Mouse (Mus musculus): ENCODE data around the gene Fgfr2. TPM values are rescaled to one million over a fixed set of nuclear protein-coding genes. Genes with fewer than 3 reads are reported as not detected.

The Fgfr2 gene
- polyA plus RNA-seq, 1 experiment = 14.8 TPM

- 81% methylated on average over 1 of the region's 1 CpGs for WGBS
- H3K27ac ChIP-seq (ENCODE audit: insufficient read depth, low read depth, low read length) = no peak overlapping the region
- no peak for TF ChIP-seq CTCF (conservative IDR thresholded peaks at IDR 0.05; ENCODE audit: insufficient read depth, insufficient read length, low read depth, low read length)
- TF ChIP-seq POLR2A (IDR thresholded peaks at IDR 0.05; ENCODE audit: low read depth, low read length) = no peak
- H3K4me1 ChIP-seq (ENCODE audit: control insufficient read depth, insufficient read depth, low read length) = no peaks in the 10 kb centered on the region
- DNase-seq = no peak
- no peak overlapping the region for H3K4me3 ChIP-seq (ENCODE audit: insufficient read depth, low read depth, low read length)
- no peaks in the 10 kb centered on the region for H3K36me3 ChIP-seq (ENCODE audit: control insufficient read depth, insufficient read depth, low read length)
- H3K27me3 ChIP-seq (replicated peaks; ENCODE audit: control insufficient read depth, insufficient read depth, low read length) = no peaks in the 10 kb centered on the region
Observed at GRCm38 (mm10) chr7:131830261-131830660, 1292.9 kb downstream of the Fgfr2 start.

- DNase-seq = no peak
- Histone ChIP-seq H3K27ac (ENCODE audit: insufficient read depth, low read depth, low read length) (no peak overlapping the region), H3K4me1 (ENCODE audit: control insufficient read depth, insufficient read depth, low read length) (no peaks in the 10 kb centered on the region), H3K36me3 (ENCODE audit: control insufficient read depth, insufficient read depth, low read length) (no peaks in the 10 kb centered on the region), H3K27me3 (replicated peaks; ENCODE audit: control insufficient read depth, insufficient read depth, low read length) (no peaks in the 10 kb centered on the region), H3K4me3 (ENCODE audit: insufficient read depth, low read depth, low read length) (no peak overlapping the region)
- 87% methylated on average over 5 of the region's 5 CpGs for WGBS
- TF ChIP-seq CTCF (conservative IDR thresholded peaks at IDR 0.05; ENCODE audit: insufficient read depth, insufficient read length, low read depth, low read length) (no peak), POLR2A (IDR thresholded peaks at IDR 0.05; ENCODE audit: low read depth, low read length) (no peak)
Observed at GRCm38 (mm10) chr7:131826811-131827210, 1296.3 kb downstream of the Fgfr2 start.

DNA sequence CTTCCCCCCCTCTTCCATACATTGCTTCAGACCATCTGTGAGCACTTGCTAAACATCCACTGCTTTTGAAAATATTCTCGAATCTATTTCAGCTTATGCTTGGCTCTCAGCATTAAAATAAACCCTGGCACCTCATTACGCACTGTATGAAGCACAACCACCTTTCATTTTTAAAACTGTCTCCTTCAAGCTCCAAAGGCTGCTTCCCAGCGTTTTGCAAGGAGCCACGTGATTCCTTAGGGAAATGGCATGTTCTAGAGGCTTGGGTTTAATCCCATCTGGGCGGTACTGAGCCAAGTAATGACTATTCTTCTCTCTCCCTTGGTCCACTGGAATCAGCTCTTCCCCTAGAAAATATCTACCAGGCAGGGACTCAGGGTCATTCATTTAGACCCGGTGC, 1305.2 kb downstream of the Fgfr2 start:
- Histone ChIP-seq H3K27me3 (replicated peaks; ENCODE audit: control insufficient read depth, insufficient read depth, low read length) (no peaks in the 10 kb centered on the region), H3K36me3 (ENCODE audit: control insufficient read depth, insufficient read depth, low read length) (no peaks in the 10 kb centered on the region), H3K27ac (ENCODE audit: insufficient read depth, low read depth, low read length) (no peak overlapping the region), H3K4me1 (ENCODE audit: control insufficient read depth, insufficient read depth, low read length) (no peaks in the 10 kb centered on the region), H3K4me3 (ENCODE audit: insufficient read depth, low read depth, low read length) (no peak overlapping the region)
- TF ChIP-seq CTCF (conservative IDR thresholded peaks at IDR 0.05; ENCODE audit: insufficient read depth, insufficient read length, low read depth, low read length) = no peak
- no peak for TF ChIP-seq POLR2A (IDR thresholded peaks at IDR 0.05; ENCODE audit: low read depth, low read length)
- no peak for DNase-seq
- 83% methylated on average over 6 of the region's 6 CpGs for WGBS

DNA sequence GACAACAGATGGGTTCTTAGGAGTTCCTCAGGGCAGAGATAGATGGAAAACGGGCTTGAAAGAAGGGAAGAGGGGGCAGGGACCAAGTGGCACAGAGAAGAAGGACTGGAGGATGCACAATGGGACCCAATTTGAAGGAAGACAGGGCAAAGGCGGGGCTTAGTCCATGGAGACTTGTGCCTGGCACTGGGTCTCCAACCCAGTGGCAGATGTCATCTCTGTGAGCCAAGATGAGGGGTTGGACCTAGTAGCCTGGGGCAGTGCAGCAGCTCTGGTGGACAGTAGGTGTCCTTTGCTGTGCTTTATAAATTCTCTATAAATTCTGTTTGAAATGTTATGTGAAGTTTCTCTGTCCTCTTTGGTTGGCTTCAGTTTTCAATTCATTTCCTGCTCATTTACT, 1306.5 kb downstream of the Fgfr2 start:
- H3K36me3 ChIP-seq (ENCODE audit: control insufficient read depth, insufficient read depth, low read length) = no peaks in the 10 kb centered on the region
- H3K27me3 ChIP-seq (replicated peaks; ENCODE audit: control insufficient read depth, insufficient read depth, low read length) = no peaks in the 10 kb centered on the region
- TF ChIP-seq CTCF (conservative IDR thresholded peaks at IDR 0.05; ENCODE audit: insufficient read depth, insufficient read length, low read depth, low read length) (no peak), POLR2A (IDR thresholded peaks at IDR 0.05; ENCODE audit: low read depth, low read length) (no peak)
- H3K4me3 ChIP-seq (ENCODE audit: insufficient read depth, low read depth, low read length) = no peak overlapping the region
- no peak overlapping the region for H3K27ac ChIP-seq (ENCODE audit: insufficient read depth, low read depth, low read length)
- no peaks in the 10 kb centered on the region for H3K4me1 ChIP-seq (ENCODE audit: control insufficient read depth, insufficient read depth, low read length)
- WGBS = 66% methylated on average over 2 of the region's 2 CpGs
- DNase-seq = no peak

DNA sequence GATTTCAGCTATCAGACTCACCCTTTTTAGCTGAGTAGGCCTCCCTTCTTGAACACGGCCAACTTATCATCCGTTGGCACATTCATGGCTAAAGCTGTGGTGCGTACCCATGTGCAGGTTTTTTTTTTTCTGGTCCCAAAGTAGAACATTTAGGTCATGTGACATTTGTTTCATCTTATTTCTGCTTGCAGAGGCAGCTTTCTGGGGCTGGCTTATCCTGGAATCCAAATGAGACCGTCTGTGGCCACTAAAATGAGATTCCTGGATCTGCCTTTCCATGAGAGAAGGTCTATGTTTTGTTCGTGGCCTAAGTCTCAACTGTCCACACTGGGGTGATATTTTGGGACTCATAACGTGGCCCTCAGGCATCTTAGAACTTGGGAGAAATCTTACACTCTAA, 1311.0 kb downstream of the Fgfr2 start:
- TF ChIP-seq POLR2A (IDR thresholded peaks at IDR 0.05; ENCODE audit: low read depth, low read length) (no peak), CTCF (conservative IDR thresholded peaks at IDR 0.05; ENCODE audit: insufficient read depth, insufficient read length, low read depth, low read length) (no peak)
- H3K27ac ChIP-seq (ENCODE audit: insufficient read depth, low read depth, low read length) = no peak overlapping the region
- H3K4me1 ChIP-seq (ENCODE audit: control insufficient read depth, insufficient read depth, low read length) = no peaks in the 10 kb centered on the region
- H3K27me3 ChIP-seq (replicated peaks; ENCODE audit: control insufficient read depth, insufficient read depth, low read length) = no peaks in the 10 kb centered on the region
- 86% methylated on average over 6 of the region's 6 CpGs for WGBS
- H3K4me3 ChIP-seq (ENCODE audit: insufficient read depth, low read depth, low read length) = no peak overlapping the region
- DNase-seq = no peak
- H3K36me3 ChIP-seq (ENCODE audit: control insufficient read depth, insufficient read depth, low read length) = no peaks in the 10 kb centered on the region

- TF ChIP-seq POLR2A (IDR thresholded peaks at IDR 0.05; ENCODE audit: low read depth, low read length) = no peak
- no peak for TF ChIP-seq CTCF (conservative IDR thresholded peaks at IDR 0.05; ENCODE audit: insufficient read depth, insufficient read length, low read depth, low read length)
- 69% methylated on average over 4 of the region's 4 CpGs for WGBS
- Histone ChIP-seq H3K36me3 (ENCODE audit: control insufficient read depth, insufficient read depth, low read length) (no peaks in the 10 kb centered on the region), H3K27me3 (replicated peaks; ENCODE audit: control insufficient read depth, insufficient read depth, low read length) (no peaks in the 10 kb centered on the region), H3K27ac (ENCODE audit: insufficient read depth, low read depth, low read length) (no peak overlapping the region), H3K4me3 (ENCODE audit: insufficient read depth, low read depth, low read length) (no peak overlapping the region), H3K4me1 (ENCODE audit: control insufficient read depth, insufficient read depth, low read length) (no peaks in the 10 kb centered on the region)
- no peak for DNase-seq
Observed at GRCm38 (mm10) chr7:131810916-131811315, 1312.2 kb downstream of the Fgfr2 start.

- peak; percentile 4 for DNase-seq
- WGBS = 39% methylated on average over 5 of the region's 5 CpGs
Observed at GRCm38 (mm10) chr7:131809584-131810181, 1313.5 kb downstream of the Fgfr2 start.

More at GRCm38 (mm10) chr7:131809584-131810181, 1313.5 kb downstream of the Fgfr2 start:
- H3K4me3 ChIP-seq (ENCODE audit: insufficient read depth, low read depth, low read length) = no peak overlapping the region
- H3K36me3 ChIP-seq (ENCODE audit: control insufficient read depth, insufficient read depth, low read length) = no peaks in the 10 kb centered on the region
- H3K27ac ChIP-seq (ENCODE audit: insufficient read depth, low read depth, low read length) = no peak overlapping the region
- no peaks in the 10 kb centered on the region for H3K4me1 ChIP-seq (ENCODE audit: control insufficient read depth, insufficient read depth, low read length)
- H3K27me3 ChIP-seq (replicated peaks; ENCODE audit: control insufficient read depth, insufficient read depth, low read length) = no peaks in the 10 kb centered on the region
- TF ChIP-seq CTCF (conservative IDR thresholded peaks at IDR 0.05; ENCODE audit: insufficient read depth, insufficient read length, low read depth, low read length) (no peak), POLR2A (IDR thresholded peaks at IDR 0.05; ENCODE audit: low read depth, low read length) (no peak)

Measured in kidney, adult 2 months (tissue).